Mouse (Mus musculus) right cerebral cortex, postnatal 14 days (tissue): ENCODE data around the gene Fam20a.

ENCODE experiments used
- DNase-seq: peaks from one replicate; pipeline ENCODE4 v3.0.0; 2022

Fam20a gene

GRCm38 (mm10) chr11:109721781-109722446, at the start of gene Fam20a:
Gene Fam20a (minus strand): TSS chr11:109722279.
- DNase-seq, result peak; percentile 72

GRCm38 (mm10) chr11:109771381-109771780, 49.3 kb upstream of the Fam20a start:
- no peak for DNase-seq

- DNase-seq, result no peak
These were observed 48.1 kb upstream of the Fam20a start for GRCm38 (mm10) chr11:109770185-109770584.

- no peak for DNase-seq
These were observed 47.0 kb upstream of the Fam20a start for GRCm38 (mm10) chr11:109769091-109769490.

- DNase-seq, result no peak
These were observed 38.0 kb upstream of the Fam20a start for GRCm38 (mm10) chr11:109760063-109760462.

- no peak for DNase-seq
These were observed 36.6 kb upstream of the Fam20a start for GRCm38 (mm10) chr11:109758616-109759215.

- no peak for DNase-seq
These were observed 32.1 kb upstream of the Fam20a start for GRCm38 (mm10) chr11:109754105-109754602.

GRCm38 (mm10) chr11:109751636-109752603, 29.8 kb upstream of the Fam20a start:
- DNase-seq, result no peak

GRCm38 (mm10) chr11:109745210-109745609, 23.1 kb upstream of the Fam20a start:
- no peak for DNase-seq

GRCm38 (mm10) chr11:109737967-109738366, 15.9 kb upstream of the Fam20a start:
- DNase-seq, result no peak

- DNase-seq, result no peak
These were observed 14.3 kb upstream of the Fam20a start for GRCm38 (mm10) chr11:109736406-109736805.

- DNase-seq, result no peak
These were observed 12.3 kb upstream of the Fam20a start for GRCm38 (mm10) chr11:109734341-109734740.

GRCm38 (mm10) chr11:109732726-109733438, 10.8 kb upstream of the Fam20a start:
- DNase-seq, result no peak

GRCm38 (mm10) chr11:109728371-109728770, 6.3 kb upstream of the Fam20a start:
- DNase-seq, result no peak

- DNase-seq, result no peak
These were observed 632 bp upstream of the Fam20a start for GRCm38 (mm10) chr11:109722711-109723110.

- DNase-seq, result peak; percentile 16
These were observed 729 bp downstream of the Fam20a start for GRCm38 (mm10) chr11:109721320-109721780.

- DNase-seq, result no peak
These were observed 1.2 kb downstream of the Fam20a start for GRCm38 (mm10) chr11:109720809-109721319.

- no peak for DNase-seq
These were observed 2.7 kb downstream of the Fam20a start for GRCm38 (mm10) chr11:109719399-109719798.

- DNase-seq, result no peak
These were observed 3.8 kb downstream of the Fam20a start for GRCm38 (mm10) chr11:109717966-109718895.

- peak; percentile 32 for DNase-seq
These were observed 4.6 kb downstream of the Fam20a start for GRCm38 (mm10) chr11:109717448-109717847.

GRCm38 (mm10) chr11:109716981-109717380, 5.1 kb downstream of the Fam20a start:
- DNase-seq, result no peak
